Mouse (Mus musculus) liver, adult 2 months (tissue): ENCODE measurements around the gene Fstl1. TPM values are rescaled to one million over a fixed set of nuclear protein-coding genes. Genes with fewer than 3 reads are reported as not detected.

ENCODE experiments used
- DNase-seq: peaks from one replicate; pipeline ENCODE4 v3.0.0-alpha.2; 2011; ENCODE audit warnings: low read depth, low spot score; ENCODE audit errors: extremely low read depth
- H3K27ac ChIP-seq: fragments of 200-500 bp; replicated peaks from 2 replicates; pipeline ENCODE4 v1.5.1; 2012; ENCODE audit warnings: low read depth, mild to moderate bottlenecking, control low read depth, inconsistent platforms, low read length; ENCODE audit not compliant: insufficient read depth
- H3K27me3 ChIP-seq: fragments of 200-500 bp; 2 replicates; pipeline ENCODE4 v1.6.1; 2012; ENCODE audit warnings: mild to moderate bottlenecking, moderate library complexity, low read length, inconsistent platforms; ENCODE audit not compliant: control insufficient read depth, insufficient read depth
- H3K36me3 ChIP-seq: fragments of 200-500 bp; 2 replicates; pipeline ENCODE4 v1.6.1; 2012; ENCODE audit warnings: low read length, inconsistent platforms; ENCODE audit not compliant: control insufficient read depth, insufficient read depth
- H3K4me1 ChIP-seq: fragments of 200-500 bp; 2 replicates; pipeline ENCODE4 v1.6.1; 2011; ENCODE audit warnings: low read length; ENCODE audit not compliant: control insufficient read depth, insufficient read depth
- H3K4me3 ChIP-seq: fragments of 200-500 bp; 2 replicates; pipeline ENCODE4 v1.5.1; 2011; ENCODE audit warnings: low read depth, mild to moderate bottlenecking, control low read depth, low read length, moderate library complexity; ENCODE audit not compliant: insufficient read depth
- H3K79me2 ChIP-seq: fragments of 200-500 bp; 2 replicates; pipeline ENCODE4 v1.6.1; 2012; ENCODE audit warnings: inconsistent platforms, mild to moderate bottlenecking, low read length, moderate library complexity; ENCODE audit not compliant: control insufficient read depth, insufficient read depth
- H3K9ac ChIP-seq: fragments of 200-500 bp; 2 replicates; pipeline ENCODE4 v1.6.1; 2012; ENCODE audit warnings: low read depth, mild to moderate bottlenecking, control low read depth, inconsistent platforms, low read length
- CTCF ChIP-seq: fragments of 200-500 bp; IDR thresholded peaks from 2 replicates; pipeline ENCODE4 v1.5.1; 2011; ENCODE audit warnings: low read depth, low read length, control low read depth
- POLR2A ChIP-seq: fragments of 200-500 bp; IDR thresholded peaks from 2 replicates; pipeline ENCODE4 v1.6.1; 2011; ENCODE audit warnings: low read length, control low read depth; ENCODE audit not compliant: insufficient read depth; ENCODE audit errors: extremely low read depth
- whole genome bisulfite sequencing: fragments of 180-500 bp; shearing (Covaris S2); methylation state at CpG from one replicate; pipeline ENCODE4 v1.1.7; 2018; 5-methylcytosine and 5-hydroxymethylcytosine counted together
- polyA plus RNA-seq: library from polyadenylated mRNA; depleted of rRNA; stranded (reverse); fragments of >200 nt; gene quantifications from 2 replicates; pipeline ENCODE4 v1.2.3, GENCODE M21; 2012
- total RNA-seq: library from RNA; depleted of rRNA; stranded (reverse); fragments of >200 nt; gene quantifications from 2 replicates; pipeline ENCODE4 v1.2.3, GENCODE M21; 2014

The Fstl1 gene
- total and polyA plus RNA-seq, 2 experiments, result 1.9 to 4.4 TPM

DNA sequence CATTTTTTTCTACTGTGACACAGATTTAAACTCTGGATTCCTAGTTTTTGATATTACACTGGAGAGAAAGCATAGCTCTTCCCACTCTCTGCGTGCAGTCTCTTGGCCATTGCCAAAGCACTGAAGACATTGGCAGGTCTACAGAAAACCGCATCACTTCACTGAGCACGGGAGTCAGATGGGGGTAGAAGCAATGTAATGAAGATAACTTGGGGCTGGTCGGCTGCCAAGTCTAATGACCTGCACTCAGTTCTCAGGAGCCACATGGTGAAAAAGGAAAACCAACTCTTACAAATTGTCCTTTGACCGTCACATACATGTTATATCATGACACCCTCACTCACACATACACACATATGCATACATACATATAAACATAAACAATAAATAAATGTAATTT lies 47.3 kb downstream of the Fstl1 start:
- H3K36me3 ChIP-seq, result no peaks in the 10 kb centered on the region; the same call in 1 of the 2 replicates
- TF ChIP-seq CTCF (no peak), POLR2A (no peak)
- no peak overlapping the region for H3K4me3 ChIP-seq
- no peaks in the 10 kb centered on the region; the same call in 1 of the 2 replicates for H3K4me1 ChIP-seq
- WGBS, result 87% methylated on average over 5 of the region's 5 CpGs
- H3K9ac ChIP-seq, result no peak overlapping the region
- DNase-seq, result no peak
- H3K79me2 ChIP-seq, result no peaks in the 10 kb centered on the region
- no peaks in the 10 kb centered on the region for H3K27me3 ChIP-seq
- H3K27ac ChIP-seq, result no peak overlapping the region

DNA sequence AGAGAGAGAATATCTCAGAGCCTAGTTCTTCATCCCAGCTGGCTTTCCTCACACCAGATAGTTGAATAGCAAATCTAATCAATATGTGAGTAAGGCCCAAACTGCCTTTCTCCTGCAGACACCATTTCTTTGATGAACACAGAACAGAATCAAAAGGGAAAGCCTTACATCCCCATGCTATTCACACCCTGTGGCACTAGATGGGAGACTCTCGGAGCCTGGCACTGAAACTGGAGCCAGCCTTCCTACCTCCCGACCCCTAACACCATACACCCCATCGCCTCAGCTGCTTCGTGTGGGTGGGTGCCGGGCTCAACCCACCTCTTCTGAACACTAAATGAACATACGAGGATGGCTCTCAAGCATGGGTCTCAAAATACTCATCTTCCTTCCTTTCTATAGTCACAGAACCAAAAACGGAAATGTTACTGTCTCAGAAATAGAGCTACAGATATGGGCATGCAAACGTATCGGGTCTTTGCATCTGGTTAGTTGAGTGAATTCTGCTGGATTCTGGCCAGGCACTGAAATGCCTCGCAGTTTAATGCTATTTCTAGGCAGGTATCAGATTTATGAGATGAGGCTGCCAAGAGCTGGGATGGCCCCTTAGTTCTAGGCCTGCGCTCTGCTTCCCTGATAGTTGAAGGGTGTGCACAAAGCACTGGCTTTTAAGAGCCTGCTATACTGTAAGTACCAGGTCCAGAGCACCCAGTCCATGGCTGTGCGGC lies 48.3 kb downstream of the Fstl1 start:
- no peak for TF ChIP-seq CTCF
- no peak for TF ChIP-seq POLR2A
- H3K79me2 ChIP-seq, result no peaks in the 10 kb centered on the region
- 94% methylated on average over 12 of the region's 12 CpGs for WGBS
- DNase-seq, result no peak
- H3K4me3 ChIP-seq, result no peak overlapping the region
- H3K27me3 ChIP-seq, result no peaks in the 10 kb centered on the region
- H3K27ac ChIP-seq, result no peak overlapping the region
- no peaks in the 10 kb centered on the region; the same call in 1 of the 2 replicates for H3K36me3 ChIP-seq
- no peaks in the 10 kb centered on the region; the same call in 1 of the 2 replicates for H3K4me1 ChIP-seq
- H3K9ac ChIP-seq, result no peak overlapping the region

DNA sequence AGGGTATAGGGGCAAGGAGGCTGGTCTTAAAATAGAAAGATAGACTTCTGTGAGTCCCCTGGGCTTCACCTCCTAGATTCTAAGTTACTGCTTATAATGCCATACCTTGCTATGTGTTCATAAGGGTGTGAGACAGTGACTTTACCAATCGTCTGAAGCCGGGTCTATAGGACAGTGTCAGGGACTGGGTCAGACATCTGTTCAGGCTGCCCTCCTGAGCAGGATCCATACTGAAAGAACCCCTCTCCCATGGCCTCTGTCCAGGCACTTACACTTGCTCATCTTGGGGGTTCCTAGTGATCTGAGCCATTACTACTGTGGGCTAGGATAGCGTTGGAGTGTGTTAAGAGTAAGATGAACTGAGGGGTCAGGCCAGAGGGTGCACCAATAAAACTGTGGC lies 49.6 kb downstream of the Fstl1 start:
- Histone ChIP-seq H3K4me1 (no peaks in the 10 kb centered on the region), H3K27me3 (no peaks in the 10 kb centered on the region), H3K9ac (no peak overlapping the region), H3K79me2 (no peaks in the 10 kb centered on the region), H3K36me3 (no peaks in the 10 kb centered on the region), H3K27ac (no peak overlapping the region), H3K4me3 (no peak overlapping the region)
- no peak for TF ChIP-seq POLR2A
- 96% methylated on average over 3 of the region's 3 CpGs for WGBS
- no peak for DNase-seq

DNA sequence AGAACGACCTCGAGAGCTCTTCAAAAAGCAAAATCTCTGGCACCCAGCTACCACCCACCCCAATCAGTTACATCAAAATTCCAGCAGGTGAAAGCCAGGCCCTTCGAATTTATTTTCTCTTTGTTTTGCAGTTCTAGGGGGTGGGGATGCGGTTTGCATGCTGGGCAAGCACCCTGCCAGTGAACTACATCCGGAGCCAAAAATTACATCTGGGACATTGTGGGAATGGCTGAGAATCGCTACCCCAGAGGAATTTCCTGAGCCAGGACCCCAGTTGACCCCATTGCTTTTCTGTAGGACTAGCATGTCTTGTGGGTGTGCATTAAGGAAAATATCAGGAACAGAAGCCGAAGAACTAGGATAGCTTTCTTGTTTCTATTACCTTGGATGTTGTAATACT lies 54.4 kb downstream of the Fstl1 start:
- no peak for DNase-seq

DNA sequence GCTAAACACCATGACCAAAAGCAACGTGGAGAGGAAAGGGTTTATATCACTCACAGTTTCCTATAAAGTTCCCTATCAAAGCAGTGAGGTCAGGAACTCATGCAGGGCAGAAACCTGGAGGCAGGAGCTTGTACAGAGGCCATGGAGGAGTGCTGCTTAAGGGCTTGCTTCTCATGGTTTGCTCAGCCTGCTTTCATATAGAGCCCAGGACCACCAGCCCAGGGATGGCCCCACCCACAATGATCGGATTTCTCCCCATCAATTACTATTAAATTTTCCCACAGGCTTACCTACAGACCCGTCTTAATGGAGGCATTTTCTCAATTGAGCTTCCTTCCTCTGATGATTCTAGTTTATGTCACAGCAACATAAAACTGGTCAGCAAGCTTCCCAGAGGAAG lies 60.9 kb downstream of the Fstl1 start:
- H3K27ac ChIP-seq, result no peak overlapping the region
- no peaks in the 10 kb centered on the region for H3K36me3 ChIP-seq
- H3K4me3 ChIP-seq, result no peak overlapping the region
- H3K4me1 ChIP-seq, result no peaks in the 10 kb centered on the region
- TF ChIP-seq CTCF (no peak), POLR2A (no peak)
- no peak overlapping the region for H3K9ac ChIP-seq
- no peaks in the 10 kb centered on the region for H3K27me3 ChIP-seq
- no peaks in the 10 kb centered on the region for H3K79me2 ChIP-seq
- no peak for DNase-seq
- 78% methylated on average over 3 of the region's 3 CpGs for whole genome bisulfite sequencing

More for the DNA sequence above, 54.4 kb downstream of the Fstl1 start:
- H3K9ac ChIP-seq, result no peak overlapping the region
- no peak overlapping the region for H3K27ac ChIP-seq
- H3K79me2 ChIP-seq, result no peaks in the 10 kb centered on the region
- H3K4me3 ChIP-seq, result no peak overlapping the region
- H3K36me3 ChIP-seq, result no peaks in the 10 kb centered on the region
- no peaks in the 10 kb centered on the region for H3K27me3 ChIP-seq
- no peaks in the 10 kb centered on the region for H3K4me1 ChIP-seq
- TF ChIP-seq CTCF, result no peak
- 74% methylated on average over 7 of the region's 7 CpGs for WGBS

DNA sequence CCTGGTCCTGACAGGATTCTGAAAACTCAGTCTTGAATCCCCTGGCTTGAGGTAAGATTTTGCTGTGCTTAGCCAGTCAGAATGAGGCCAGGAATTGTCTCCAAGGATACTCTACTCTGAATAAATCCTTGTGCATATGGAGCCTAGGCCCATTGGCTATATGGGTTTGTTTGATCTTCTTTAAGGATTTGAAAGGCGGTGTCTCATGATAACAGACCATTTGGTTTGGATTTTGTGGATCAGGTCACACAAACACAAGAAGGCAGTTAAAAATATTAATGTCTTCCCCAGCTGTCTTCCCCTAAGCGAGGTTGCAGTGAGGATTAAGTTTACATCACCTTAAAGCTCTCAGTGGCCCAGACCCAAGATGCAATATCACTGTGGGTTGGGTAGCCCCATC lies 65.8 kb downstream of the Fstl1 start:
- TF ChIP-seq POLR2A, result no peak
- no peak for TF ChIP-seq CTCF
- Histone ChIP-seq H3K4me3 (no peak overlapping the region), H3K9ac (no peak overlapping the region), H3K27me3 (peaks cover 3% of the 10 kb centered on the region; the same call in 1 of the 2 replicates), H3K4me1 (no peaks in the 10 kb centered on the region; the same call in 1 of the 2 replicates), H3K79me2 (no peaks in the 10 kb centered on the region), H3K36me3 (no peaks in the 10 kb centered on the region), H3K27ac (no peak overlapping the region)
- no peak for DNase-seq
- WGBS, result 100% methylated on average over 2 of the region's 2 CpGs
